Mouse (Mus musculus): ENCODE data around the gene Hmgb2. TPM values are rescaled to one million over a fixed set of nuclear protein-coding genes. Genes with fewer than 3 reads are reported as not detected.
"Not testable (repeated sequence)": the region's sequence is repeated elsewhere in the genome, so short reads cannot be mapped to it uniquely, and the experiment has no call there.

Gene Hmgb2
- total RNA-seq, 4 experiments from 2014 or later = 11.8 to 18.1 (median 14.3) TPM

DNA sequence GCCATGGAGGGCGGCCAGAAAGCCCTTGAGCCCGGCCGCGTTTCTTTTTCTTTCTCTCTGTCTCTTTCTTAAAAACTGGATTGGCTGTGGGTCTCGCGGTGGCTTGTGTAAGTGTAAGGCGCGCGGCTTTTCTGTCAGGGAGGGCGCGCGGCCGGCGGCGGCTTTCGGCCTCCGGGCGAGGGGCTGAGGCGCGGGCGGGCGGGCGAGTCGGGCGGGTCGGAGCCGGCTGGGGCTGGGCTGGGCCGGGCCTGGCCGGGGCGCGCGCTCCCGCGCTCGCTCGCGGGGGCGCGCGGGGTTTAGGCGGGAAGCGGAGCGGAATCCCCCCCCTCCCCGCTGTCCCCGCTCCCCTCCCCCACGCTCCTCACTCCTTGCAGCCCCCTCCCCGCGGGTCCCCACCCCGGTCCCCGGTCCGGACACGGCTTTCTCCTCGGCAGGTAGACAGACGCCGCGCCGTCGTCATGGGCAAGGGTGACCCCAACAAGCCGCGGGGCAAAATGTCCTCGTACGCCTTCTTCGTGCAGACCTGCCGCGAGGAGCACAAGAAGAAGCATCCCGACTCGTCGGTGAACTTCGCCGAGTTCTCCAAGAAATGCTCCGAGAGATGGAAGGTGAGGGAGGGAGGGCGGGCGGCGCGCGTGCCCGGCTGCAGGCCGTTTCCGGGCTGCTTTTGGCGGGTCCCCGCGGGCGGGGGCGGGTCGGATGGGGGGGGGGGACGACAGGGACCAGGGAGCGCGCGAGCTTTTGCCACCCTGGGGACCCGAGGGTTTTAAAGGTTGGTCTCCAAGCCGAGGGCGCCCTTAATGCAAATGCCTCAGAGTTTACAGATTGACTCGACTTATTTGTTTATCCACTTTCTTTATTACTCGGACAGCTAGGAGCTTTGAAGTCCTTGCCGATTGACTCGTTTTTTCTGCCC, 692 bp downstream of the Hmgb2 start:
- DNase-seq = no peak

DNA sequence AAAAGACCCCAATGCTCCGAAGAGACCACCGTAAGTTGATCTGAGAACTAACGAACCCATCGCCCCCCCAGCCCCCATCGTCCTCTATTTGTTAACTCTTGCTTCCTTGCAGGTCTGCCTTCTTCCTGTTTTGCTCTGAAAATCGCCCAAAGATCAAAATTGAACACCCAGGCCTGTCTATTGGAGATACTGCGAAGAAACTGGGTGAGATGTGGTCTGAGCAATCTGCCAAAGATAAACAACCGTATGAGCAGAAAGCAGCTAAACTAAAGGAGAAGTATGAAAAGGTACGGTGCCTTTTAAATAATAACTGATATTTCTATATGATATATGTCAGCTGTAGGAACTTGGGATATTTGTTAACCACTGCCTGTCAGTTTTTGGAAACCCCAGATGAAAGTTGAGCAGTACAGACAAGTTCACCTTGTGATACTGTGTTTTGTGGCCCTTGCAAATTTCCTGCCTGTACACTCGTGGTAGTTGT, 1.5 kb downstream of the Hmgb2 start:
- DNase-seq = not testable (repeated sequence)

DNA sequence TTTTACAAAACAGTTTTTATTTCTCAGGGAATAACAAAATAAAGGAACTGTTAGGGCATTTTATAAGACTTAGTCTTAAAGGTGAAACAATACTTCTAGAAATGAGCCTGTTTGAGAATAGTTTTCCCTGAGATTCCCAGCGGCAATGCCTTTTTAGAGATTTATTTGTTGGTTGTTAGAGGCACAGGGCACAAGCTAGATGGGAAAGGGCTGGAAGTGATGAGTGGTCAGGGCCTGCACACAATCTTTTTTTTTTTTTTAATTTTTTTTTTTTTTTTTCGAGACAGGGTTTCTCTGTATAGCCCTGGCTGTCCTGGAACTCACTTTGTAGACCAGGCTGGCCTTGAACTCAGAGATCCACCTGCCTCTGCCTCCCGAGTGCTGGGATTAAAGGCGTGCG, 5.0 kb downstream of the Hmgb2 start:
- not testable (repeated sequence) for DNase-seq

DNA sequence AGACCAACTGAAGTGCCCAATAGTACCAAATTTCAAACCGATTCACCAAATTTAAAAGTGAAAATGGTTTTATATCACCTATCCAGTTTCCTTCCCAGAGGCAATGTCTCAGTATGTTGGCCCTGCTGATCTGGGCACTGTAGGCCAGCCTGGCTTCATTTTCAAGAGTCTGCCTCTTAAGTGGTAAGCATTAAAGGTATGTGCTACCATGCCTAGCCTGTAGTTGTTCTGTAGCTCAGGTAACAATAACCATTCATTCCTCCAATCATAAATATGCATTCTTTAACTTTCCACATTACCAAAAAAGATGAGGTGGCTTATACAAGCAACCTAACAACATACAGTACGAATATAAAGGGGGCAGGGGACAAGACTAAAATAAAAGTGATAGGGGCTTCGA, 6.0 kb downstream of the Hmgb2 start:
- no peak for DNase-seq

DNA sequence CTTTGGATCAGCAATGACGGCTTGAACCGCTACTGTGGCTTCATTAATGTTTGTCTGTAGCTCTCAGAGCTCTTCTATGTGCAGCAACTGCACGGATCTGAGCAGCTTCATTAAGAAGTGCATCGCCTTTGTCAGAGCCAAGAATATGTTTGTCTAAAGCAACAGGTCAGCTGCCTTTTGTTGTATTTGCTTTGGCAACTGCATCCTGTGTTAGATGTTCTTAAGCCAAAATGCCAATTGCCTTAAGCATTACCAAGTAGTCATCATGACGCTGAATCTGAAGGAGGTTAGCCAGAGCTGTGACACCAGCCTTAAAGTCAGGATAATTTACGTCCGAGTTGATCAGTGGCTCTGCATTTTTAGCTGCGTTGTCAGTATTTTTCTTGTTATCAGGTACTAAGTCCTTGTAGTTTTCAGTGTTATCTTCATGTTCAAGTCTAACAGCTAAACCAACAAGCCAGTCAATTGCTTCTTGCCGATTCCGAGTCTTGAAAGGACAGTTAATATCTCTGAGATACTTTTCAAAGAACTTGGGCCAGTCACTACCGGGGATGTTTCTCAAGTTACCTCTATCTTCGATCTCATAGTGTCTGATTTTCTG, 8.6 kb downstream of the Hmgb2 start:
- DNase-seq = no peak

DNA sequence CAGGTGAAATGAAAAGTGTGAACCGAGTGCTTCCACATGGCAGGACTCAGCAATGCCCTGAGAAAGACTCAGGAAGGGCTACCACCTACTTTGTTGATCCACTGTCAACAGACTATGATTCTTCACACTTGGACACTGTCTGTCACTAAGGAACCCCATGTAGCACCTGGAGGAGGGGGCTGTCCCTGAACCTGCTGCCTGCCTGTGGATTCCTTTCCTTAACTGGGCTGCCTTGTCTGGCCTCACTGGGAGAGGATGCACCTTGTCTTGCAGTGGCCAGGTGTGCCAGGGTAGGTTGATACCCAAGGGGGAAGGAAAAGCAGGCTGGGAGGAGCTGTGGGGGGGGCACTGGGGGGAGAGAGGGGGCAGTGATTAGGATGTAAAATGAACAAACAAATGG, 16.3 kb downstream of the Hmgb2 start:
- no peak for DNase-seq

DNA sequence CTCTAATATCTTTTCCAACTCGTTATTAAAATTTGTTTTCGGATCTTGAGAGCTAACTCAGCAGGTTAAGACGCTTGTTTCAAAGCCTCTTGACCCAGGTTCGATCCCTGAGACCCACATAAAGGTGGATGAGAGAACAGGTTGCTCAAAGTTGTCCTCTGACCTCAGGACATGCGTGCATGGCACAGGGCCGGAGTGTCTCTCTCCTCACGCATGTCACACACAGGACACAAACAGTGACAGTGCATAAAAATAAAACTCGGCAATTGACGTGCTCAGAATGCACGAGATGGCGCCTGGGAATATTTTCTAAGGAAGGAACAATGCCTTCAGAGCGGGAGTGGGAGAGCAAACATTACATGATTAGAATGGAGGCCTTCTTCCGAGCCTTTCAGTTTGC, 18.5 kb downstream of the Hmgb2 start:
- DNase-seq = no peak

DNA sequence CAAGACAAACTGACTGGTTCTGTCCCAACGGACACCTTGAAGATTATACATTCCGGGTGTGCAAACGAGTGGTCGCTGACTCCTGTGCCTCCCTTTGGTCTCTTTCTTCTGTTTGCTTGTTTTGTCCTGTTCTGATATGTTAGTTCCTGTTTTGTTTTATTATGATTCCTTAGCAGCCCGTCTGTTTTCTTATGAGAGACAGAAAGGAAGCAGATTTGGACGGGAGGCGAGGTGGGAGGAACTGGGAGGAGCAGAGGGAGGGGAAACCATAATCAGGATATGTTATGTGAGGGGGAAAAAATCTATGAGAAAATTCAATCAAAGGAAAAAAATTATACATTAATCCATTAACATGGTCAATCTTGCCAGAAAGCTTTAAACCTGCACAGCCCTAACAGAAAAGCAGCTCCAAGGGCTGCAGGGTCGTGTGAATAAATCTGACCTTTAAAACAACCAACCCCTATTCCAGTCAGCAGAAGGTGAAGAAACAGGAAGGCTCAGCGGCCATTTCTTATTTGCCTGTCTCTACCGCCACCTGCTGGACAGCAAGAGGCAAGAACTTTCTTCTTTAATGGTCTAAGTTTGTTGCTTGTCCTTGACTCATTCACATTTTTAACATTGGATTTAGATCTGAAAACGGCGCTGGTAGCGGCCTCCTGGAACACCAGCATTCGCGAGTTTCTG, 19.1 kb downstream of the Hmgb2 start:
- DNase-seq = peak; percentile 76

DNA sequence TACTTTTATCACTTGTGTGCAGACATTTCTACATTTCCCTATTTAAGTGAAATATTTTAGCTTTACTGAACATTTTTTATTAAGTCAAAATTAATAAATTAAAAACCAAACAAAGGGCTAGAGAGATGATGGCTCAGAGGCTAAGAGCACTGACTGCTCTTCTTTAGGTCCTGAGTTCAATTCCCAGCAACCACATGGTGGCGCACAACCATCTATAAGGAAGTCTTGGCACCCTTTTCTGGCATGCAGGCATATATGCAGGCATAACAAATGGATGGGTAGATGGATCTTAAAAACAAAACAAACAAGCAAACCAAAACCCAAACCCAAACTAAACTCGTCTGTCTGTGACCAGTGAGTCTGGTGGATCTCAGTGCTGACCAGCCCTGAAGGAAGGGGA, 20.5 kb downstream of the Hmgb2 start:
- DNase-seq = no peak

DNA sequence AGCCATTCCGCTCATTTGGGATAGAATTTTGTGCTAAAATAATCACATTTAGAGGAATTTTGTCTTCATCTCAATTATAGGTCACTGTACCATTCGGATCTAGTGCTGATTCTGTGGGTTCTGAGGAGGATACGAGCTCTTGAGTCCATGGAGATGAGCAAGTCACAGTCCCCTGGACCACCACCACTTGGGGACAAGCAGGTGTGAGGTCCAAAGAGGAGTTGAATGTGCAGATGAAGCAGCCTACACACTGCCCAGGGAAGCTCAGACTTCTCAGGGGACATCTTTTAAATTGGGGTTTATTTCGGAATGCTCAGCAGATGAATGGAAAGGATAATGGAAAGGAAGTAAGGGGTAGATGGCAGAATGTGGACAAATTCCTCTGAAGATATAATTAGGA, 21.4 kb downstream of the Hmgb2 start:
- no peak for DNase-seq

DNA sequence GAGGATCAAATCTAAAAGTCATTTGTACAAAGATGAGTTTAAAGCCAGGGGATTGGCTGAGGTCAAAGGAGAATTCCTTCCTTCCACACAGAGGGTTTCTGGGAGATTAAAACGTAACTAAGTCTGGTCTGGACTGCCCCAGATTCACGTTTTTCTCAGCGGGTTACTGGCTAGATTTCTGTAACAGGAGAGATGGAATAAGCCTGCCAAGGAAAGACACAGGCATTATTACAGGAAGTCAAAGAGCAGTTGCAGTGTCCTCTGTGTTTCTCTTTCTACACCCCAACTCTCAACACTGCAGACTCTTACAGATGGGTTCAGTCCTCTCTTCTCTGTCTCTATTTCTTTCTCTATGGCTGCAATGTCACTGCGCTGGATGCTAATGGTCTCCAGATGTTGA, 22.8 kb downstream of the Hmgb2 start:
- no peak for DNase-seq

DNA sequence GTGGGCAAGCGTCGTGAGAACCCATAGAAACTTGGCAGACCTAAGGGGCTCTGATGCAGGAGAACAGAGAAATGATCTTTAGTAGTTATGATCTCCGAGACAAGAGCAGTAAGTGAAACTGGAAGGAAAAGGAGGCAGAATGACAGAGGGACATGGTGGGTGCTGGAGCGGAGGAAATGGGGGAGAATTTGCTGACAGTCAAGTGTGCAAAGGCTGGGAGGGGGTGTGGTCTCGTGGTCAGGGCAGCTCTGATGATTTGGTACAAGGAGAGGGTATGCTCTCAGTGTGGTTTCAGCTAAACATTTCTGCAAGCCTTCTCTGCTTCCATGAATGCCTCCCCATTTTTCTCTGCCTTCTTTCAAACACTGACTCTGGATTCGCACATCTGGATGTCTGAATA, 24.5 kb downstream of the Hmgb2 start:
- no peak for DNase-seq

DNA sequence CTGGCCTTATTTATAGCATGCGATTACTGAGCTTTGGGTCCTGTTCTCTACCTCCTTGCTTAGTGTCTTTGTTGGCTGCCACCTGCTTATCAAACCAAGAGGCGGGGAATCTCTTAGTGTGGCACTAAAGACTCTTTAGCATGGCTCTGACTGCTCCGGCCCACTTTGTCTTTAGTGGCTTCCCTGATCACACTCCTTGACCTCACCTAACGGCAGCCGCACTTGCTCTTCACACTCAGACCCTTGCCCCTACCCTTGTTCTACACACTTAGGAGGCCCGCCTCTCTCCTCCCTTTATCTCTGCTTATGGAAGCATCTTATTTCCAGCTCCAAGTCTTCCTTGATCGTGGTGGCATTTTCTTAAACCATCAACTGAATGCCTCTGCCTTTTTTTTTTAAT, 26.9 kb downstream of the Hmgb2 start:
- no peak for DNase-seq

DNA sequence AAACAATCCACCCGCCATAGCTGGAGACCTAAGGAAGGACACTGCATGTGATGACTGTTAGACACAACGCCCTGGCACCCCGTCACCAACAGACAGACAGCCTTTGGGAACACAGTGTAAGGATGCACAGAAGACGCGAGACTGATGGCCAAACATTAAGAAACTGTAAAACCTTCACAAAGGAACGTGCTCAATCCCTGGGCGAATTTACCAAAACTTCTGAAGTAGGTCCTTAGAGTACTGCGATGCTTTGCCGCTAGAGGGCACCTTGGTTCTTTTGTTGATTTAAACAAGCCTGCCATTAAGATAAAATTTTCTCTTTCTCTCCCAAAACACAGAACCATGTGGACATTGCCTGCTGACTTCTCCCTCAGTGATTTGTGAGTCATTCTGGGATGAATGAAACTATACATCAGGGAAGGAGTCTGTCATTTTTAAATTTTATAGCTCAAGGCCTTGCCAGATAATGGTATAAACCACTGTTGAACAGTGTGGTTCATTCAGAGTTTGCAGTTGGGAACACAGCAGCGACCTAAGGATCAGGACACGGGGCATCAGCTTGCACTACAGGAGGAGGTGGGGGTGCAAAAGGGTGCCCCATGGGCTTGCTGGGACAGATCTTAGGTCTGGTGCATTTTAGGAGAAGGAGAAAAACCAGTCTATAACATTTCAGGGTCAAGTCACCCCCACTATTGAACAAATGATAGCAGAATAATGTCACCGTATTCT, 28.6 kb downstream of the Hmgb2 start:
- no peak for DNase-seq

DNA sequence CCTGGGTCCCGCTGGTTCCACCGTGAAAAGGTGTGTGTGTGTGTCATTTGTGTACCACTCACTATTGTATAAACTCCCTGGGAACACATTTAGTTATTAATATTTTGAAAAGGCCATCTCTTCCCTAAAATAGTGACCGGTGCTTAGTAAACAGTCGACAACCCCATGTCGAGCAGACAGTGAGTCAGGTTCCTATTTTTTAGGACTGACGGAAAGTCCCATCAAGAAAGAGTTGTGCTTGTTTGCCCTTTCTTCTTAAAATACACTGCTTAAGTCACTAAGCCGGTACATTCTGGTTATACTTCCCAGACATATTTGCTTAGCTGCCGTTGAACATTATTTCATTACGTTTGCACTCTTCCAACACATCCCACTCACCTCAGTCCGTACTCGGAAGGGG, 29.2 kb downstream of the Hmgb2 start:
- no peak for DNase-seq

DNA sequence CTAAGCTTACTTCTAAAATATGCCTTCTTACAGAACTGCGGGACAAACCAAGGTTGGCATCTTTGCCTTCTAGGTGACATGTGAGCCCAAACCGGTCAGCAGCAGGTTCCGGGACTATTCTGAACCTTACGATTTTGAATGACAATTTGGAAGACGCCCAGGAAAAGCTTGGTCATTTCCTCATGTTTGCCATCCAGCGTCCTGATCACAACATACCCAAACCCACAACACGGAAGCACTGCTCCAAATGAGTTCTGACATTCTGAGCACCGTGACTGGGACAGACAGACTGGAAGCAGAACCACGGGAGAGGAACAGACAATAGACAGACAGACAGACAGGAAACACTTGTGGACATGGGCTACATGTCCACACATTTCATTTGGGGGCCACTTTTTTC, 29.7 kb downstream of the Hmgb2 start:
- no peak for DNase-seq

DNA sequence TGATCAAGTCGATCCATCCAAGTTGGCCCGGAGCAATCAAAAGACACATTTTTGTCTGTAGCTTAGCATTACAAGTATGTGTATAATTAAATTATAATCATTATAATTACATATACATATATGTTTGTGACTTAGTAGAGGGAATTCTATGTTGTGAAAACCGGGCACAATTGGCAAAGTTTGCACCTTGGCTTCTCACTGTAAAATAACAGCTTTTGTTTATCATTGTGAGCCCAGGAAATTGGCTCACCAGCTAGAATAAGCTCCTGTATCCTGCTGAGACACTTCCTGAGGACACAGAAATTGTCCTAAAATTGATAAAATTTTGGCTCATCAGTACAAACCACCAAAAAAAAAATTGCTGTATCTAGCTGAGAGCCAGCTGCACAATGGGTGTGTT, 34.7 kb downstream of the Hmgb2 start:
- no peak for DNase-seq

DNA sequence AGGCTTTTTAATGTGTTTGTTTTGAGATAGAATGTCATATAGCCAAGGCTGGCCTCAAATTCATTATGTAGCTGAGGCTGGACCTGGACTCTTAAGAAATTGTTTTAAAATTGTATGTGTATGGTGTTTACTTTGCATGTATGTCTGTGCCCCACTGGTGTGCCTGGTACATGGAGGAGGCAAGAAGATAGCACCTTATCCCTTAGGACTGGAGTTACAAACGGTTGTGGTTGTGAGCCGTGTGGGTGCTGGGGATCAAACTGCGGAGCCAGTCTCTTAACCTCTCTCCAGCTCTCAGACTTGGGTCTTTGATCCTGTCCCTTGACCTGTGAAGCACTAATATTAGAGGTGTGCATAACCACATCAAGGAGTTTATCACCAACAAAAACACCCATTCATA, 35.1 kb downstream of the Hmgb2 start:
- no peak for DNase-seq

DNA sequence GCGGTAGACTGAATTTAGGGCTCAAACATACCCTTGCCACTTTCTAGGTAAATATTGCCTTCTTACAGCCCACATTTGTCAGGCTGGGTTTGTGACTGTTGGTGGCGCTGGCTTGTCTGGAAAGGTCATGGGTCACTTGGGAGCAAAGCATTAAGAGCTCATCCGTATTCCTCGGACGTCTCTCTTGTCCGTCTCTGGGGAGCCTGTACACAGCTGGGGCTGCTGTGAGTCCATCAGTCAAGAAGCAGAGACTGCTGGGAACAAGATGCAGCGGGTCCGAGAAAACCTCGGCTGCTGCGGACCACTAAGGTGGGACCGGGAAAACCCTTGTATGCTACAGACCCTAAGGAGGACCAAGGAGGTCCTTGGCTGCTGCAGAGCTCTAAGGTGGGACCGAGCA, 35.9 kb downstream of the Hmgb2 start:
- DNase-seq = no peak

DNA sequence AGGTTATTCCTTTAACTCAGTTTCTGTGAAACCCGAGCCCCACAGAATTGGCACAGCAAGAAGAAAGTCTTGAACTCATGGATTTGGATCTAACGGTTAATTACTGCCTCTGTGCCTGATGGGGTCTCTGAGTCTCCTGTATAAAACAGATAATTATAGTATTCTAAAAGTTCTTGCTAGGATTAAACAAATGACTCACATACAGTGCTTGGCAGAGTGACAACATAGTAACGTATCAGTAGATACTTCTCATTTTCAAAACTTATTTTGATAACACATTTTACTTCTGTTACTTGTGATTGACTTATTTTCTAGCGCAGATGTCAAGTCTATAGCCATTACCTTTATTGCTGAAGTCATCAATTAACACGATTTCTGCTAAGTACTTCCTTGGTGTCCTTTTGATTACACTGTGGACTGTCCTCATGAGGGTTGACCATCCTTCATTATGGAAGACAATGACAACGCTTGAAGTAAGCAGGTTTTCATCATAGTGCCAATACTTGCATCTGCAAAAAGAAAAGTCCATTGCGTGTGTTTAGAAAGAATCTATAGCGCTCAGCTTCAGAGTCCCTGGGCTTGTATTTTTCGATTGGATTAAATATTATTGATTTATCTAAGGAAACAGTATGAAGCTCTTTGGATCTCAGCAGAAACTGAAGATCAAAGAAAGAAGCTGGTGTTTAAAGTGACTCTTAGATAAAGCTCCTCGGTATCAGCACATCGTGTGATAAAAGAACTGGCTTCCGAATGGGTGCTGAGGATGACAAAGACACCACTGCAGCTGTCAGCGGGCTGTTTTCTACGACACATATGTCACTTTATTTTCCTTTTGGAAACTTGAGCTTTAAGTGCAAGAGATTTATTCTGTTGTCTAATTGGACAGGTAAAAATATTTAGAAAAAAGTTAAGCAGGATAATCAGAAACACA, 40.7 kb downstream of the Hmgb2 start:
- no peak for DNase-seq

DNA sequence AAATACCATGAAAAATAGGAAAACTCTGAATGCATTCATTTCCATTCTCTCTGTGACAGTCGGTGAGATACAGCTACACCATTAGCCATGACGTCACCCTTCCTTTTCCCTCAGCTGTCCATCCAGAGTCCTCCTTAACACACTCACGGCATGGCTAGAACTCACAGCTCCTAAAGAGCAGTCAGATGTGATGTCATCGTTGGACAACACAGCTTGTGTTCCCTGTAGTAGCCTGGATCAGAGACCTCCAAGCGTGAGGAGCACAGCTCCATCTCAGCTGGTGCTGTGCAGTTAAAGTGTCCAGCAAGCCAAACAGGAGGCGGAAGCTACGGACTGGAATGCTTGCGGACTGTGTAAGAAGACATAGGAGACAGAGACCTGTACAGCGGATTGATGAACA, 49.2 kb downstream of the Hmgb2 start:
- DNase-seq = no peak

DNA sequence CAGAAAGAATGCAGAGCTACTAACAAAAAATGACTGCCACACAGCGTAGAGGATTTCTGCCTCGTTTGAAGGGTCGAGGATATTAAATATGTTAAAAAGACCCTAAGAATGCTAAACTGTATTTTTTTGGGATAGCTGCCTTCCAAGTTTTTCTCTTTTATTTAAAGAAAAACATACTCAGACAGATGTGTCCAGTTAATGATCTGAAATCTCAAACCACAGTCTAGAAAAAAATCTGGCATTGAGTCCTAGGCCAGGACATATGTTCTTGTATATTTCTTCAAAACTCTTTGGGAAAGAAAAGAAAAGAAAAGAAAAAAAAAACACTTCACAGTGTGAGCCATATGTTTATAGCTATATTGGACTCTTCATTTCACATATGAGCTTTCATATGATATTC, 51.0 kb downstream of the Hmgb2 start:
- no peak for DNase-seq

Measured in adrenal gland, adult 8-10 months (tissue).